Mouse (Mus musculus) small intestine, adult 2 months (tissue): ENCODE results near the gene Trim17.

Experiments used
- CTCF ChIP-seq: fragments of 200-500 bp; IDR thresholded peaks from 2 replicates; pipeline ENCODE4 v1.5.1; 2012; ENCODE audit warnings: low read depth, mild to moderate bottlenecking, control low read depth, inconsistent platforms, low read length, moderate library complexity, mixed read lengths; ENCODE audit not compliant: insufficient replicate concordance, insufficient read length; ENCODE audit errors: extremely low read depth
- POLR2A ChIP-seq: fragments of 200-500 bp; IDR thresholded peaks from 2 replicates; pipeline ENCODE4 v1.6.1; 2012; ENCODE audit warnings: low read depth, mild to moderate bottlenecking, control low read depth, inconsistent platforms, low read length, moderate library complexity

DNA sequence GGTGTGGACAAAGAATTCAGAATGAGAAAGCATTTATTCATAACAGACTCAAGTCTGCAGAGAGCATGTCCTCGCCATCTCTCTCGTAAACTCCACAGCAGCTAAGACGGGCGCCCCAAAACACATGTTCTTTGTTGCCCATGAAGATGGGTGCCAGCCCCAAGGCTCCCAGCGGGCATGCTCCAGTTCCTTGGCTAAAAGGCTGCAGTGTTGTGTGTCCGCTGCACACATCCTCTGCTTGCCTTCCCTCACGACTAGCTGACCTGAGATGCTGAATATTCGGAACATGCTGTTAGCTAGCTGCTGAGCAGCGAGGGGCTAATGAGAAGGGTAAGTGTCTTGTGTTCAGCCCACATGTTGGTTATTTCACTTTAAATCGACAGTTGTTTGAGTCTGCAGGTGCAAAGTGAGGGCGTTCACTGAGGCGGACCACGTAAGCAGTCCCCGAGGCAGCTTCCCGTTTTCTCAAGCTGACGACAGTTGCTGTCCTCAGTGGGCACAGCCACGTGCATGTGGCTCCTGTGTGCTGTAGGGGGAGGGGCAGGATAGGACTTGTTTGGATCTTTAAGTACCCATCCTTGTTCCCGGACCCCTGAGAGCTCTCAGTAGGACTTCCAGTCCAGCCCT, 28.1 kb downstream of the Trim17 start:
- TF ChIP-seq CTCF (no peak), POLR2A (no peak)
